Comparison of ENCODE assay signal across 9 mouse cellular contexts in the genomic region with DNA sequence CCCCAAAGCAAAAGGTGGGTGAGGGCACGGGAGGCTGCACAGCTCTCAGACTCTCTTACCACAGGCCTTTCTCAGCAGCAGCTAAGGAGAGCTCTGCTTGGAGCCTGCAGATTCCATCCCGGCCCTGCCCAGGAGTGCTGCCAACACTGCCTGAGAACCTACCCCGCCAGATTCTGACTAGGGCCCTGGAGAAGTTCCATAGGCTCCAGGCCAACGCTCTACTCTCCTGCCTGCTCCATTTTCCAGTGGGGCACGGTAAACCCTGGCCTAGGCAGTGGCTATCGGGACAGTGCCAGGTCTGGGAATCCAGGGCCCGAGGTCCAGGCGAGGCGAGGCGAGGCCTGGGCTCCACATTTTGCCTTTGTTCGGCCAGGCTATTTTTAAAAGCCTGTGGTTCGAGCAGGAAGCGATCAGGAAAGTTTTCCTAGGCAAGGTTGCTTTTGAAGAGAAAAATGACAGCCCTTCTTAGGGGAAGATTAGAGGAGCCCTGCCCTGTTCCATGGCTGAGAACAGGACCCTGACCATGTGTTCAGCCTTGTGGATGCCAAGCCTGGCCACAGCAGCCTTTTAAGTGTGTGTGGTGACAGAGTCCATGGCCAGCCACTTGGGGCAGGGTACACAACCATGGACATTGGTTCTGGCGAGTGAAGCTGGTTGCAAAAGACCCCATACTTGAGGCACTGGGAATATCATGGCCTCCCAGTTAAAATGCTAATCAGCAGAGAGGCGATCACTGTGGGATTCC.
A peak's percentile ranks its signal among the peaks of the same experiment; 100 is the strongest.
DNase-seq lines count a peak whose midpoint lies in the region; ATAC-seq and TF ChIP-seq lines count a peak whose summit lies in the region.
"Had no signal": no experiment of that assay in that cellular context is flagged by ENCODE, and none has a peak within 500 bp of the region (broad histone marks: within the 10 kb centered on the region; RNA-seq: fewer than 3 reads in every experiment).

No protein-coding gene starts in this region.

- peaks cover 25% of the 10 kb centered on the region for H3K36me3 ChIP-seq in intestine, embryonic 15.5 days
- 0 out of 2 replicates have a peak, but pooled peaks cover 2% of the 10 kb centered on the region for H3K36me3 ChIP-seq in midbrain, postnatal 0 days (ENCODE audit: insufficient read depth, low read length)

- H3K4me1 ChIP-seq in intestine, embryonic 15.5 days (replicated peaks), result peaks cover 14% of the 10 kb centered on the region; the same call in 1 of the 2 replicates
- no peaks in the 10 kb centered on the region for H3K4me1 ChIP-seq in midbrain, postnatal 0 days (ENCODE audit: insufficient read depth, low read length)

- peak overlapping the region; percentile 41 for H3K4me3 ChIP-seq in gastrocnemius, adult 2 months
- H3K4me3 ChIP-seq in intestine, embryonic 15.5 days (replicated peaks), result no peak overlapping the region
- H3K4me3 ChIP-seq in midbrain, postnatal 0 days (ENCODE audit: low read depth, low read length), result no peak overlapping the region

- no peak overlapping the region for H3K4me2 ChIP-seq in intestine, embryonic 15.5 days (replicated peaks)
- H3K4me2 ChIP-seq in midbrain, postnatal 0 days (ENCODE audit: low read depth, low read length, poor library complexity, severe bottlenecking), result no peak overlapping the region

- no peaks in the 10 kb centered on the region for H3K27me3 ChIP-seq in intestine, embryonic 15.5 days (replicated peaks)
- no peaks in the 10 kb centered on the region for H3K27me3 ChIP-seq in midbrain, postnatal 0 days (ENCODE audit: insufficient read depth, low read length)
- H3K27me3 ChIP-seq: Patski had no signal

- H3K27ac ChIP-seq in gastrocnemius, adult 2 months, result peak overlapping the region; percentile 88
- H3K27ac ChIP-seq in intestine, embryonic 15.5 days, result peak overlapping the region; percentile 62
- no peak overlapping the region for H3K27ac ChIP-seq in midbrain, postnatal 0 days (ENCODE audit: low read depth, low read length)

- H3K9me3 ChIP-seq in intestine, embryonic 15.5 days, result no peaks in the 10 kb centered on the region
- H3K9me3 ChIP-seq in midbrain, postnatal 0 days (ENCODE audit: low read length), result no peaks in the 10 kb centered on the region

- WGBS in intestine, embryonic 15.5 days, result 77% methylated on average over 15 of the region's 15 CpGs
- WGBS in midbrain, postnatal 0 days, result 80% methylated on average over 15 of the region's 15 CpGs

- H3K9ac ChIP-seq in intestine, embryonic 15.5 days, result no peak overlapping the region
- H3K9ac ChIP-seq in midbrain, postnatal 0 days (replicated peaks; ENCODE audit: low read length, poor library complexity, severe bottlenecking), result no peak overlapping the region

- no peak for ATAC-seq in intestine, embryonic 15.5 days
- ATAC-seq in midbrain, postnatal 0 days (ENCODE audit: low FRiP score), result peak; percentile 47
- no peak for ATAC-seq in inflammation-experienced regulatory T-cells, adult 6 months
- ATAC-seq: Patski had no signal

- peak; percentile 88 for DNase-seq in 3T3-L1 (ENCODE audit: low read depth, low spot score)
- peak; percentile 94 for DNase-seq in cerebellum, adult 11 months
- DNase-seq in gastrocnemius, adult 2 months, result peak; percentile 97
- DNase-seq in left cerebral cortex, adult 11 months (ENCODE audit: low spot score), result peak; percentile 62
- peak; percentile 78 for DNase-seq in midbrain, postnatal 0 days (ENCODE audit: low spot score)
- peak; percentile 77 to 83 for DNase-seq in urinary bladder, postnatal 4 days (ENCODE audit: low spot score in 2 of 2)

- intact Hi-C loops in gastrocnemius, adult 2 months (cut with DNase I), result loop anchor here (5.0 kb wide), 1 partner anchor 37 kb away; no protein-coding TSS in a partner anchor

- no peak for TF ChIP-seq CTCF in gastrocnemius, adult 2 months (IDR thresholded peaks at IDR 0.05)
- peak; percentile 21; the same call in 1 of the 2 replicates for TF ChIP-seq CTCF in midbrain, postnatal 0 days (IDR thresholded peaks at IDR 0.05)
